In genomic region chr8:127809203-127810155, GRCm38 (mm10) we compare ENCODE assay signal across 17 mouse cellular contexts.
DNase-seq lines count a peak whose midpoint lies in the region; ATAC-seq lines count a peak whose summit lies in the region.
"Had no signal": no experiment of that assay in that cellular context is flagged by ENCODE, and none has a peak within 500 bp of the region (broad histone marks: within the 10 kb centered on the region; RNA-seq: fewer than 3 reads in every experiment).

No protein-coding gene starts in this region.

- no peaks in the 10 kb centered on the region for H3K36me3 ChIP-seq in heart, embryonic 10.5 days
- H3K36me3 ChIP-seq in lung, embryonic 15.5 days: no peaks in the 10 kb centered on the region
- no peaks in the 10 kb centered on the region for H3K36me3 ChIP-seq in hindbrain, embryonic 10.5 days
- H3K36me3 ChIP-seq: forebrain, embryonic 10.5 days; hindbrain, embryonic 13.5 days; stomach, embryonic 15.5 days had no signal

- WGBS in heart, embryonic 10.5 days: 75% methylated on average over 7 of the region's 7 CpGs
- 41% methylated on average over 7 of the region's 7 CpGs for WGBS in lung, embryonic 15.5 days
- 70% methylated on average over 7 of the region's 7 CpGs for WGBS in hindbrain, embryonic 10.5 days

- H3K27ac ChIP-seq in heart, embryonic 10.5 days: no peak overlapping the region
- H3K27ac ChIP-seq in lung, embryonic 15.5 days: peak overlapping the region; percentile 45
- no peak overlapping the region for H3K27ac ChIP-seq in hindbrain, embryonic 10.5 days
- H3K27ac ChIP-seq: forebrain, embryonic 10.5 days; hindbrain, embryonic 13.5 days; left cerebral cortex, adult 2 months; macrophage; stomach, embryonic 15.5 days had no signal

- DNase-seq in heart, adult 8-10 months (ENCODE audit: low spot score): peak; percentile 67
- DNase-seq in heart, embryonic 10.5 days (ENCODE audit: low spot score): no peak
- peak; percentile 75 for DNase-seq in adipocyte (ENCODE audit: low spot score)
- DNase-seq in forelimb bud, embryonic 11.5 days (ENCODE audit: low read depth, low spot score): peak; percentile 83
- DNase-seq in hindbrain, embryonic 10.5 days (ENCODE audit: low spot score): no peak
- DNase-seq: adrenal gland, postnatal 10 days; right cerebral cortex, adult 18-20 months; thymus, postnatal 4 days had no signal

- no peaks in the 10 kb centered on the region for H3K4me1 ChIP-seq in heart, embryonic 10.5 days
- H3K4me1 ChIP-seq in lung, embryonic 15.5 days: peaks cover 9% of the 10 kb centered on the region
- 0 out of 2 replicates have a peak, but pooled peaks cover 4% of the 10 kb centered on the region for H3K4me1 ChIP-seq in hindbrain, embryonic 10.5 days (replicated peaks)
- H3K4me1 ChIP-seq: stomach, embryonic 15.5 days had no signal

- H3K4me2 ChIP-seq in lung, embryonic 15.5 days: no peak overlapping the region
- H3K4me2 ChIP-seq: hindbrain, embryonic 13.5 days; stomach, embryonic 15.5 days had no signal

- no peaks in the 10 kb centered on the region for H3K9me3 ChIP-seq in heart, embryonic 10.5 days
- no peaks in the 10 kb centered on the region for H3K9me3 ChIP-seq in lung, embryonic 15.5 days
- H3K9me3 ChIP-seq in hindbrain, embryonic 10.5 days: no peaks in the 10 kb centered on the region
- H3K9me3 ChIP-seq: forebrain, embryonic 10.5 days; stomach, embryonic 15.5 days had no signal

- no peak overlapping the region for H3K4me3 ChIP-seq in heart, embryonic 10.5 days
- H3K4me3 ChIP-seq in lung, embryonic 15.5 days: no peak overlapping the region
- H3K4me3 ChIP-seq in hindbrain, embryonic 10.5 days: no peak overlapping the region
- H3K4me3 ChIP-seq: forebrain, embryonic 10.5 days; hindbrain, embryonic 13.5 days; left cerebral cortex, adult 2 months; stomach, embryonic 15.5 days had no signal

- no peaks in the 10 kb centered on the region for H3K27me3 ChIP-seq in heart, embryonic 10.5 days (ENCODE audit: insufficient read depth, poor library complexity, severe bottlenecking)
- H3K27me3 ChIP-seq in lung, embryonic 15.5 days: no peaks in the 10 kb centered on the region
- H3K27me3 ChIP-seq in hindbrain, embryonic 10.5 days (ENCODE audit: insufficient read depth, poor library complexity, severe bottlenecking): no peaks in the 10 kb centered on the region
- H3K27me3 ChIP-seq: hindbrain, embryonic 13.5 days; Patski; stomach, embryonic 15.5 days had no signal

- H3K9ac ChIP-seq in lung, embryonic 15.5 days: no peak overlapping the region
- H3K9ac ChIP-seq: hindbrain, embryonic 13.5 days; stomach, embryonic 15.5 days had no signal

- no peak for ATAC-seq in lung, embryonic 15.5 days (ENCODE audit: borderline replicate concordance, extremely low read depth, low FRiP score, low TSS enrichment)
- ATAC-seq in CD4-positive, CD25-positive, alpha-beta regulatory T cell, adult 4 months: no peak
- ATAC-seq: midbrain, embryonic 16.5 days; Patski had no signal

Comparison
In these comparisons a context has a peak if more than half of its experiments do, and no peak if none do; other contexts are left out.
1. DNase-seq: peak in heart, adult 8-10 months (single experiment), adipocyte (single experiment) and forelimb bud, embryonic 11.5 days (single experiment); none in heart, embryonic 10.5 days (single experiment) and hindbrain, embryonic 10.5 days (single experiment).